Mouse (Mus musculus) spleen, adult 2 months (tissue): Measurements from ENCODE around the gene Pam.

Source experiments
- CTCF ChIP-seq: fragments of 200-500 bp; IDR thresholded peaks from 2 replicates; pipeline ENCODE4 v1.5.1; 2011; ENCODE audit warnings: mild to moderate bottlenecking, inconsistent platforms; ENCODE audit not compliant: insufficient read depth, insufficient read length, insufficient replicate concordance; ENCODE audit errors: extremely low read depth
- POLR2A ChIP-seq: fragments of 200-500 bp; IDR thresholded peaks from 2 replicates; pipeline ENCODE4 v1.6.1; 2011; ENCODE audit warnings: low read depth, low read length, inconsistent platforms

DNA sequence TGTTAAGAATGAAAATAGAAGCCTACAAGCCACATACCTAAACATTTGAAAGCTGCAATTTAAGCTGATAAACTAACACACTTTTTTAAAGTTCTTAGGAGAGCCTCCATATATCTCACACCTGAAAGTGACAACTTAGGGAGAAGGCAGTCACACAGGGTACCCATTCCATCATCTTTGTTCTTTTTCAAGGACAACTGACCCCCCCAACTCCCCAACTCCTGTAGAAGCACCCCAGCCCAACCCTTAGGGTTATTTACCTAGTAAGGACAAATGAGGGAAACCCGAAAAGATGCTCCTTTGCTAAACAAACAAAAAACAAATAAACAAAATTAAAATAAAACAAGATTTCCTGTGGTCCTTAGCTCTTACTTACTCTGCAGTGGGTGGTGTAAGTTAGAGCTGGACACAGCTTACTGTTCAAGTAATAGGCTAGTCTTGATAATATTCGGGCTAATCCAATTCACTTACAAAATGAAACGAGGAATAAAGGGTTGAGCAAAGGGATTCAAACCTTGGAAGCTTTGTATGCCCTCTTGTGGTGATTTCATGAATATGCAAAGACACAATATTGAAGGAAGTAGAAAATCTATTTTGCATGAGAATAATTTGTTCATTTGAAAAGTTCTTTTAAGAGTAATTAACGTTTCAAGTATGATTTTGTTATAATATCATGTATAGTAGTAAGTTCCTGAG is 293.1 kb downstream of the Pam start:
- TF ChIP-seq CTCF (no peak), POLR2A (no peak)
